Mouse (Mus musculus) CH12.LX (cell line): ENCODE data around the gene Tubd1. TPM values are rescaled to one million over a fixed set of nuclear protein-coding genes. Genes with fewer than 3 reads are reported as not detected.

ENCODE experiments used
- DNase-seq: peaks from one replicate; pipeline ENCODE4 v3.0.0-alpha.2; 2013; ENCODE audit errors: extremely low read depth
- H3K27ac ChIP-seq: 2 replicates; pipeline ENCODE4 v1.5.1; 2012; ENCODE audit warnings: low read depth, mild to moderate bottlenecking, control low read depth, moderate library complexity; ENCODE audit not compliant: insufficient read depth
- H3K27me3 ChIP-seq: replicated peaks from 2 replicates; pipeline ENCODE3; 2012; ENCODE audit warnings: inconsistent platforms
- H3K36me3 ChIP-seq, 2 experiments: replicated peaks in 1 of 2; 2 replicates each; pipeline versions ENCODE3 to v1.6.1; 2012; ENCODE audit warnings: inconsistent platforms in 1 of 2, low read length in 1 of 2, mild to moderate bottlenecking in 1 of 2, mixed read lengths in 1 of 2, moderate library complexity in 1 of 2; ENCODE audit not compliant: control insufficient read depth in 1 of 2, insufficient read depth in 1 of 2
- H3K4me1 ChIP-seq, 2 experiments: 2 replicates each; pipeline ENCODE4 v1.6.1; 2012; ENCODE audit warnings: inconsistent platforms in 1 of 2, moderate library complexity in 1 of 2; ENCODE audit not compliant: insufficient read depth in 2 of 2, control insufficient read depth in 1 of 2
- H3K4me2 ChIP-seq: 2 replicates; pipeline ENCODE4 v1.6.1; 2012; ENCODE audit warnings: low read depth, mild to moderate bottlenecking, control low read depth; ENCODE audit not compliant: poor library complexity, insufficient read depth, severe bottlenecking
- H3K4me3 ChIP-seq, 3 experiments: fragments of 150-350 bp in 1 of 3; sonication (generic) in 1 of 3; replicated peaks in 1 of 3; 2 replicates each; pipeline versions ENCODE3 to v1.5.1; 2011 to 2012; ENCODE audit warnings: low read depth in 2 of 3, low read length in 2 of 3, mild to moderate bottlenecking in 2 of 3, moderate library complexity in 2 of 3, control low read depth in 1 of 3, improper control_type of control experiment in 1 of 3, inconsistent platforms in 1 of 3, mixed read lengths in 1 of 3; ENCODE audit not compliant: poor library complexity in 1 of 3
- H3K79me2 ChIP-seq: replicated peaks from 2 replicates; pipeline ENCODE4 v1.6.1; 2012; ENCODE audit warnings: mild to moderate bottlenecking, moderate library complexity; ENCODE audit not compliant: control insufficient read depth, poor library complexity, insufficient read depth, severe bottlenecking; ENCODE audit errors: extremely low read depth
- H3K9ac ChIP-seq: 2 replicates; pipeline ENCODE4 v1.6.1; 2012; ENCODE audit warnings: low read depth, mild to moderate bottlenecking, control low read depth, moderate library complexity; ENCODE audit not compliant: insufficient read depth
- H3K9me3 ChIP-seq: replicated peaks from 2 replicates; pipeline ENCODE3; 2012; ENCODE audit warnings: low read length, inconsistent platforms, mixed read lengths
- BHLHE40 ChIP-seq: IDR thresholded peaks from 2 replicates; pipeline ENCODE4 v1.6.1; 2011; ENCODE audit warnings: mild to moderate bottlenecking, low read depth, low read length, improper control_type of control experiment
- CHD1 ChIP-seq: IDR thresholded peaks from 2 replicates; pipeline ENCODE4 v1.6.1; 2012; ENCODE audit warnings: low read depth, low read length, improper control_type of control experiment, inconsistent platforms
- CHD2 ChIP-seq: IDR thresholded peaks from 2 replicates; pipeline ENCODE4 v1.6.1; 2011; ENCODE audit warnings: low read length, improper control_type of control experiment
- CTCF ChIP-seq, 2 experiments: IDR thresholded peaks in 1 of 2; conservative IDR thresholded peaks in 1 of 2; 2 replicates each; pipeline ENCODE4 v1.5.1; 2011 to 2012; ENCODE audit warnings: low read depth in 2 of 2, low read length in 2 of 2, improper control_type of control experiment in 1 of 2, inconsistent platforms in 1 of 2, mild to moderate bottlenecking in 1 of 2, moderate library complexity in 1 of 2
- E2F4 ChIP-seq: IDR thresholded peaks from 2 replicates; pipeline ENCODE4 v1.6.1; 2011; ENCODE audit warnings: low read depth, low read length, improper control_type of control experiment; ENCODE audit not compliant: insufficient replicate concordance
- ELF1 ChIP-seq: IDR thresholded peaks from 2 replicates; pipeline ENCODE4 v1.6.1; 2014; ENCODE audit warnings: low read depth, mild to moderate bottlenecking, inconsistent platforms, low read length, improper control_type of control experiment
- EP300 ChIP-seq: IDR thresholded peaks from 2 replicates; pipeline ENCODE4 v1.6.1; 2011; ENCODE audit warnings: low read length, improper control_type of control experiment
- ETS1 ChIP-seq: conservative IDR thresholded peaks from 2 replicates; pipeline ENCODE4 v1.6.1; 2012; ENCODE audit warnings: low read depth, mild to moderate bottlenecking, inconsistent platforms, low read length, improper control_type of control experiment, moderate library complexity
- GABPA ChIP-seq: IDR thresholded peaks from 2 replicates; pipeline ENCODE4 v1.6.1; 2012; ENCODE audit warnings: low read depth, low read length, improper control_type of control experiment, inconsistent platforms; ENCODE audit not compliant: insufficient replicate concordance
- HCFC1 ChIP-seq: IDR thresholded peaks from 2 replicates; pipeline ENCODE4 v1.6.1; 2012; ENCODE audit warnings: low read depth, mild to moderate bottlenecking, inconsistent platforms, low read length, improper control_type of control experiment
- IRF4 ChIP-seq: IDR thresholded peaks from 2 replicates; pipeline ENCODE4 v1.6.1; 2014; ENCODE audit warnings: low read depth, mild to moderate bottlenecking, inconsistent platforms, low read length, improper control_type of control experiment
- JUN ChIP-seq: IDR thresholded peaks from 2 replicates; pipeline ENCODE4 v1.6.1; 2011; ENCODE audit warnings: low read depth, mild to moderate bottlenecking, low read length, improper control_type of control experiment, moderate library complexity; ENCODE audit not compliant: insufficient read depth
- JUND ChIP-seq: conservative IDR thresholded peaks from 2 replicates; pipeline ENCODE4 v1.6.1; 2011; ENCODE audit warnings: low read depth, low read length, improper control_type of control experiment
- KAT2A ChIP-seq: IDR thresholded peaks from 2 replicates; pipeline ENCODE4 v1.6.1; 2012; ENCODE audit warnings: low read length, improper control_type of control experiment, inconsistent platforms; ENCODE audit not compliant: insufficient replicate concordance
- MAX ChIP-seq: IDR thresholded peaks from 2 replicates; pipeline ENCODE4 v1.6.1; 2011; ENCODE audit warnings: low read length, improper control_type of control experiment
- MAZ ChIP-seq: IDR thresholded peaks from 2 replicates; pipeline ENCODE4 v1.6.1; 2012; ENCODE audit warnings: low read depth, mild to moderate bottlenecking, inconsistent platforms, low read length, improper control_type of control experiment, moderate library complexity
- MEF2A ChIP-seq: IDR thresholded peaks from 2 replicates; pipeline ENCODE4 v1.6.1; 2014; ENCODE audit warnings: low read depth, mild to moderate bottlenecking, inconsistent platforms, low read length, improper control_type of control experiment, borderline replicate concordance
- MYC ChIP-seq: IDR thresholded peaks from 2 replicates; pipeline ENCODE4 v1.6.1; 2011; ENCODE audit warnings: low read depth, mild to moderate bottlenecking, improper control_type of control experiment, low read length
- NELFE ChIP-seq: IDR thresholded peaks from 2 replicates; pipeline ENCODE4 v1.6.1; 2011; ENCODE audit warnings: low read depth, low read length, improper control_type of control experiment
- NRF1 ChIP-seq: IDR thresholded peaks from 2 replicates; pipeline ENCODE4 v1.6.1; 2014; ENCODE audit warnings: low read depth, mild to moderate bottlenecking, inconsistent platforms, low read length, improper control_type of control experiment, moderate library complexity
- PAX5 ChIP-seq: IDR thresholded peaks from 2 replicates; pipeline ENCODE4 v1.6.1; 2012; ENCODE audit warnings: low read length, inconsistent platforms, mixed read lengths
- POLR2A ChIP-seq: IDR thresholded peaks from 2 replicates; pipeline ENCODE4 v1.6.1; 2011; ENCODE audit warnings: low read depth, mild to moderate bottlenecking, improper control_type of control experiment, low read length
- POLR2AphosphoS2 ChIP-seq: IDR thresholded peaks from 2 replicates; pipeline ENCODE4 v1.6.1; 2011; ENCODE audit warnings: low read depth, low read length, improper control_type of control experiment
- RAD21 ChIP-seq: IDR thresholded peaks from 2 replicates; pipeline ENCODE4 v1.6.1; 2011; ENCODE audit warnings: low read depth, mild to moderate bottlenecking, low read length, improper control_type of control experiment, moderate library complexity
- RCOR1 ChIP-seq: conservative IDR thresholded peaks from 2 replicates; pipeline ENCODE4 v1.6.1; 2012; ENCODE audit warnings: low read depth, mild to moderate bottlenecking, inconsistent platforms, low read length, improper control_type of control experiment
- SIN3A ChIP-seq: IDR thresholded peaks from 2 replicates; pipeline ENCODE4 v1.6.1; 2012; ENCODE audit warnings: low read length, improper control_type of control experiment, inconsistent platforms
- SMC3 ChIP-seq: IDR thresholded peaks from 2 replicates; pipeline ENCODE4 v1.6.1; 2011; ENCODE audit warnings: low read depth, low read length, improper control_type of control experiment
- TBP ChIP-seq: conservative IDR thresholded peaks from 2 replicates; pipeline ENCODE4 v1.6.1; 2011; ENCODE audit warnings: low read depth, low read length, improper control_type of control experiment
- TCF12 ChIP-seq: IDR thresholded peaks from 2 replicates; pipeline ENCODE4 v1.6.1; 2014; ENCODE audit warnings: low read depth, mild to moderate bottlenecking, inconsistent platforms, low read length, improper control_type of control experiment
- UBTF ChIP-seq: IDR thresholded peaks from 2 replicates; pipeline ENCODE4 v1.6.1; 2012; ENCODE audit warnings: low read depth, mild to moderate bottlenecking, inconsistent platforms, low read length, improper control_type of control experiment, moderate library complexity
- USF1 ChIP-seq: IDR thresholded peaks from 2 replicates; pipeline ENCODE4 v1.6.1; 2014; ENCODE audit warnings: low read depth, mild to moderate bottlenecking, inconsistent platforms, low read length, improper control_type of control experiment
- USF2 ChIP-seq: conservative IDR thresholded peaks from 2 replicates; pipeline ENCODE4 v1.6.1; 2011; ENCODE audit warnings: low read depth, low read length, improper control_type of control experiment
- ZC3H11A ChIP-seq: IDR thresholded peaks from 2 replicates; pipeline ENCODE4 v1.6.1; 2012; ENCODE audit warnings: low read depth, mild to moderate bottlenecking, inconsistent platforms, low read length, improper control_type of control experiment
- ZKSCAN1 ChIP-seq: IDR thresholded peaks from 2 replicates; pipeline ENCODE4 v1.6.1; 2012; ENCODE audit warnings: low read depth, inconsistent platforms, low read length, improper control_type of control experiment, borderline replicate concordance
- ZMIZ1 ChIP-seq: IDR thresholded peaks from 2 replicates; pipeline ENCODE4 v1.6.1; 2012; ENCODE audit warnings: low read depth, mild to moderate bottlenecking, inconsistent platforms, low read length, improper control_type of control experiment
- ZNF384 ChIP-seq: IDR thresholded peaks from 2 replicates; pipeline ENCODE4 v1.6.1; 2012; ENCODE audit warnings: low read depth, low read length, improper control_type of control experiment, inconsistent platforms
- dilution Hi-C: fragments of 300-500 bp; cut with MboI; formaldehyde crosslinking; loops from 2 replicates; pipeline ENCODE4 v1.14.3; 2020; ENCODE audit warnings: low sequenced_read_pairs; ENCODE audit not compliant: extremely low pct_unique_long_range_greater_than_20kb, extremely low pct_ligation_motif_present
- in situ Hi-C: fragments of 300-500 bp; cut with MboI; formaldehyde crosslinking; loops from 3 replicates; pipeline ENCODE4 v1.14.3; 2019; ENCODE audit warnings: low sequenced_read_pairs, low pct_ligation_motif_present, low pct_unique_long_range_greater_than_20kb, mixed read lengths
- polyA plus RNA-seq: library from polyadenylated mRNA; unstranded; fragments of >175 nt; gene quantifications from 2 replicates; pipeline ENCODE4 v1.2.1, GENCODE M21; 2012; ENCODE audit warnings: low read depth; ENCODE audit not compliant: insufficient read length
- total RNA-seq, 2 experiments: library from RNA; depleted of rRNA; stranded (reverse); fragments of 300-350 nt in 1 of 2; fragments of >200 nt in 1 of 2; gene quantifications; 2 replicates each; pipeline ENCODE4 v1.2.3; 2012 to 2014

Gene Tubd1
- total and polyA plus RNA-seq, 3 experiments, result 9.7 to 12.6 (median 11.9) TPM

- Histone ChIP-seq H3K9ac (peak overlapping the region; percentile 99), H3K79me2 (peaks cover 2% of the 10 kb centered on the region), H3K9me3 (no peaks in the 10 kb centered on the region), H3K4me2 (peak overlapping the region; percentile 86), H3K27ac (peak overlapping the region; percentile 93), H3K36me3 (peaks cover 0 to 2% of the 10 kb centered on the region in 2 experiments), H3K27me3 (no peaks in the 10 kb centered on the region), H3K4me1 (peaks cover 38 to 85% of the 10 kb centered on the region in 2 experiments), H3K4me3 (peak overlapping the region; percentile 3 to 6 (median 5))
- in situ Hi-C loops, result loop anchor here (5.0 to 10.0 kb wide), 2 partner anchors 73 to 426 kb away; no protein-coding TSS in a partner anchor
- dilution Hi-C loops, result no loop called here
- no peak for DNase-seq
- TF ChIP-seq ZKSCAN1, result no peak
- TF ChIP-seq KAT2A, result no peak
- TF ChIP-seq E2F4, result 0 out of 2 replicates have a peak, but pooled peaks have one; percentile 19
- TF ChIP-seq RCOR1, result 0 out of 2 replicates have a peak, but pooled peaks have one; percentile 80
- no peak for TF ChIP-seq NRF1
- TF ChIP-seq USF2, result no peak
- peak; percentile 72; the same call in 1 of the 2 replicates for TF ChIP-seq POLR2AphosphoS2
- TF ChIP-seq CHD2, result peak; percentile 76
- TF ChIP-seq EP300, result peak; percentile 48; the same call in 1 of the 2 replicates
- TF ChIP-seq ETS1, result no peak; the same call in 1 of the 2 replicates
- peak; percentile 43; the same call in 1 of the 2 replicates for TF ChIP-seq HCFC1
- TF ChIP-seq ELF1, result peak; percentile 89
- TF ChIP-seq IRF4, result peak; percentile 62; the same call in 1 of the 2 replicates
- no peak for TF ChIP-seq USF1
- TF ChIP-seq TCF12, result peak; percentile 59; the same call in 1 of the 2 replicates
- TF ChIP-seq MAZ, result peak; percentile 65; the same call in 1 of the 2 replicates
- TF ChIP-seq TBP, result 0 out of 2 replicates have a peak, but pooled peaks have one; percentile 46
- TF ChIP-seq CTCF (conservative IDR thresholded peaks at IDR 0.05 in 1 of 2, IDR thresholded peaks at IDR 0.05 in 1 of 2; ENCODE audit: low read depth in 2 of 2, low read length in 2 of 2), result no peak
- 0 out of 2 replicates have a peak, but pooled peaks have one; percentile 33 for TF ChIP-seq JUND
- TF ChIP-seq MAX, result peak; percentile 31; the same call in 1 of the 2 replicates
- no peak; the same call in 1 of the 2 replicates for TF ChIP-seq BHLHE40
- no peak for TF ChIP-seq ZC3H11A
- no peak for TF ChIP-seq RAD21
- peak; percentile 74 for TF ChIP-seq ZMIZ1
- TF ChIP-seq MYC, result peak; percentile 51; the same call in 1 of the 2 replicates
- TF ChIP-seq SMC3, result peak; percentile 2; the same call in 1 of the 2 replicates
- peak; percentile 84 for TF ChIP-seq UBTF
- TF ChIP-seq POLR2A, result peak; percentile 43; the same call in 1 of the 2 replicates
- TF ChIP-seq GABPA, result no peak
- TF ChIP-seq MEF2A, result peak; percentile 65
- TF ChIP-seq PAX5, result no peak
- TF ChIP-seq SIN3A, result peak; percentile 87
- TF ChIP-seq NELFE, result peak; percentile 58; the same call in 1 of the 2 replicates
- no peak for TF ChIP-seq JUN
- TF ChIP-seq ZNF384, result no peak
- peak; percentile 92; the same call in 1 of the 2 replicates for TF ChIP-seq CHD1
Measured at GRCm38 (mm10) chr11:86578809-86579730, 34.3 kb downstream of the Tubd1 start.
